Mouse (Mus musculus) spleen, adult 18-20 months (tissue): Measurements from ENCODE around the gene Nat9.

ENCODE experiments used
- DNase-seq, 2 experiments: peaks; one replicate each; pipeline ENCODE4 v3.0.0; 2022; ENCODE audit warnings: mixed read lengths in 2 of 2

The Nat9 gene

GRCm38 (mm10) chr11:115212116-115212515 lies 24.5 kb upstream of the Nat9 start:
- DNase-seq = no peak

DNA sequence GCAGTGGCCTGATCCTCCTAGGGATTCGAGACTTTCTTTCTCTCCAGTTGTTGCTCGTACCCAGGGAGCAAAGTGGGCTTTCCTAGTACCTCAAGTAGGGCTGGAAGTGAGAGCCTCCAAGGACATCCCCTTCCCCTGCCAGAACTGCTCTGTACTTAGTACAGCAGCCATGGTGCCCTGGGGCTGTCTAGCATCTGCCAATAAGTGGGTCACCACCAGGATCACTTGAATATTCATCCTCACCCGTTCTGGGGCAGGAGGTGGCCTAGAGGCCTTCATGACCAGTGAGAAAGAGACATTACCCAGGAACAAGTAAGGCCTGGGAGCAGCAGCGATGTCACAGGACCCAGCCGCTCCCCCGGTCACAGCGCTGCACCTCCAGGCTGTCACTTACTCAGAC lies 22.3 kb upstream of the Nat9 start:
- DNase-seq = no peak

DNA sequence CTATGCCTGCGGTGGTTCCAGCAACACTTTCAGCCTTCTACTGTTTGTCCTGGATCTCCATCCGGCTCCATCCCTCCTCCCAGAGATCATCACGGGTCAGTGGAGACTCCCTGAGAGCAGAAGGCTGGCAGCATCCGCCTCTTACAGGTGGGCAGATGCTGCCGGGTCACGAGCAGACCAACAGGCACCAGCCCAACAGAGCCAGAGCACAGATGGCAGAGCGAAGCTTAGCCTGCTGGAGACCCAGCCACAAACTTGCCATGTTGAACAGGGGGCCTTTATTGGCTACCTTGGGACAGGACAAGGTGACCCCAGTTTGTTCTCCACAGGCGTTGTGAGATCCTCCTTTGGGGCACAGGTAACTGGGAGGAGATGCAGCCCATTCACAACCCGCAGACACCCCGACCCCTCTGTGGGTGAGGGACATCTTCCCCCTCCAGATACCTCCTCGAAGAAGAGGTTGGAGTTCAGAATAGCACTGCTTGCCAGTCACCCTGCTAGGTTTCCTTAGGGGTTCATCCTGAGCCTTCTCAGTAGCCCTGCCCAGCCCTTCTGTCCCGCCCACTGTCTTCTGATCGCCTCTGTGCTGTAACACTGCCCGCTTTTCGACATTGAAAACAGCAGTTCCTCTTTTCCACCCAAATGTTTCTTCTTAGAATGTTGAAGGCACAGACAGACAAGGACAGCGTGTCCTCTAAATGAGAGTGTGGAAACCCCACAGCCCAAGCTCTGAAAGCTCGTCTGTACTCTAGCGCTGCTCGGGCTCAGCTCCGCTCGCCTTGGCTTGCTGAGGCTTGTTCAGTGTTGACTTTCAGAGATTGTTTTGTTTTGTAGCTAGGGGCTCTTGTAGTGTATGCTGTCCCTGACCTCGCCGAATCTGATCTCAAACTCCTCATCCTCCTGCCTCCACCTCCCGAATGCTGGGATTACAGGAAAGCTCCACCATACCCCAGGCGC lies 21.4 kb upstream of the Nat9 start:
- no peak for DNase-seq

DNA sequence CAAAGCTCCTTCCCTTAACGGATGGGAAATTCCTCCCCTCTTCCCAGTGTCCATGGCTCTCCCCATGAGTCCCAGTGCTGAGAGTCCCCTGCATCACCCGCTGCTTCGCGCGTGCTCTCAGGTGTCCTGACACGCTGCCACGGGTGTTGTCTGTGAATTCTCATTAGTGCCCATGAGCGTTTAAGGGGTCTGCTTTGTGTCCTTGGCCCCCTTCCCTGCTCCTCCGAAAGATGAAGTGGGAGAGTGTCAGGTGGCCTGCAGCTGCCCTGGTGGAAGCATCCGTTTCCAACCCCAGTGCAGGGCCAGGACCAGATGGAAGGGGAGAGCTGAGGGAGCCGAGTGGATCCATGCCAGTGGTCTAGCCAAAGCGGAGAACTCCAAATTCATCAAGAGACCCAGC lies 20.5 kb upstream of the Nat9 start:
- no peak for DNase-seq

- DNase-seq = no peak
These were observed 15.1 kb upstream of the Nat9 start for GRCm38 (mm10) chr11:115202756-115203155.

DNA sequence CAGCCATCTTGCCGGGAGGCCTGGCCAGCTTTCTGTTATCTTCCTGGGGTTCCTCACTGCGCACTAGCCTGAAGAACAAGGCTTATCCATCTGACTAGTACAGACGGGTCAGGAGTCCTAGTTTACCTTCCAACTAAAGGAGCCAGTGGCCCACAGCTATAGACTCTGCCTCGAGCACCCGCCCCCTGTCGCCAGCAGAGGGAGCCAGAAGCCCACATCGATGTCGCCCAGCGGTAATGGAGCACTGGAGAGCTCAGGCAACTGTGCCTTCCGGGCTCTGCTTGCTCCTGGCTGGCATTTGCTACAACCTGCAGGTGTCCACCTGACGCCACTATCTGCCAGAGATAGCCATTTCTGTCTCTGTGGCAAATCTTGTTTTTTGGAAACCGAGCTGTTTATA lies 14.7 kb upstream of the Nat9 start:
- DNase-seq = peak; percentile 52 to 74

- no peak for DNase-seq
These were observed 12.9 kb upstream of the Nat9 start for GRCm38 (mm10) chr11:115200520-115200919.

DNA sequence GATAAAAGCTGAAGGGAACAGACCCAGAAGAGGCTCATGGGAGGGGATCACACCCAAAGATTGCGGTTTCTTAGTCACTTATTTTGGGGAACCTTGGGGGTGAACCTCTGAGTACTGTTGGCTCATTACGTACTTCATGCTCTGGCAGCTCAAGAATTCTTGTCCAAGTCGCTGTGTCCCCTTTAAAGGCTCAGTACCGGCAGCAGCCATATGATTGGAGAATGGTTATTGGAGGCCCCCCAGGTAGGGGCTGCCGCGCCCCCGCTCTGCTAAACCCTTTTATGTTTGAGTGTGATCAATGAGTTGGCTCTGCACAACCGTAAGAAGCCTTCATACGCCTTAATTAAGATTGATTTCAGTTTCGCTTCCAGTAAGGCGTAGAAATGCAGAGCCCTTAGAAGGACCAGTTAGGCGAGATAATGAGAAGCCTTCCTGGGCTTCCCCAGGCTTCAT lies 11.3 kb upstream of the Nat9 start:
- DNase-seq = no peak

- no peak for DNase-seq
These were observed 9.9 kb upstream of the Nat9 start for GRCm38 (mm10) chr11:115197558-115197957.

- no peak for DNase-seq
These were observed 8.3 kb upstream of the Nat9 start for GRCm38 (mm10) chr11:115195933-115196332.

GRCm38 (mm10) chr11:115194693-115195092 lies 7.0 kb upstream of the Nat9 start:
- no peak for DNase-seq

DNA sequence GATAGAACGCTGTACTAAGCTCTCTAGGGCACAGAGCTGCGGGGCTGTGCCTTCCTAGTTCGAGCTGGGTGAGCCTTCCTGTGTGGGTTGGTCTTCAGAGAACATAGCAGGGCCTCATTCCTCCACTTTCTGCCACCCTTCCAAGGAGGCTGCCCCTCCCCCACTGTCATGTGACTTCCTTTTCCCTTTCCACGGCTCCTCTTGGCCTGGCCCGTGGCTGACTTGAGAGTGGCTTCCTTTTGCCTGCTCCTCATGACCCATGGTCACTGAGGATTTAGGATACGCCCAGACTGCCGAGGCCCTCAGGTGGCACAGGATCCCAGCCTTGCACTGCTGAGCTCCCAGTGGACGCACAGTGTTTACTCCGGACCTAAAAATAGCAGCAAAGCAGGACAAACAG lies 4.5 kb upstream of the Nat9 start:
- no peak for DNase-seq

- no peak for DNase-seq
These were observed 1.6 kb upstream of the Nat9 start for GRCm38 (mm10) chr11:115189304-115189703.

DNA sequence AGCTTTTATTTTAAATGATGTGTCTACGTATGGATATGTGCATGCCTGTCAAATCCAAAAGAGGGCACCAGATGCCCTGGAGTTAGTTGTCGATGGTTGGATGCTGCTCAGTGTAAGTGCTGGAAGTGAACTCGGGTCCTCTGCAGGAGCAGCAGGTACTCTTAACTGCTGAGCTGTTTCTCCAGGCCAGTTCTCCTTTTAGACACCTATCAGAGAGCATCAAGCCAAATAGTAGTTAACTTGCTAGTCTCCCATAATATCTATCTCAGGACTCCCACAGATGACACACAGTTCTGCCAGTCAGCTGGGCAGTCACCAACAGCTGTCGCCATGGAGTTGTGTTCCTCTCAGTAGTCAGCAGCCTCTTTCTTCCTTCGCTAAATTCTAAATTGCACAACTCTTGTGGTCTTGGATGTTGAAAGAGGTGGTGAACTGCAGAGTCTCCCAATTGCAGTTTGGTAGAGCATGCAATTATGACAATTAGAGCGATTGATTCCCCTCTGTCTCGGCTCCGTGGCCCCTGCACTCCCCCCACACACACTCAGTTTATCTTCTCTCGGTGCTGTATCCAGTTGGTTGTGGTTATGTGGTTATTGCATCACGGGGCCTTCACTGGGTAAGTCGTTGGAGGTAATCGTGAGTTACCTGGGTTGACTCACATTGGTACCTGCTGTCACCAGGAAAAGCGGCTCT lies 1.0 kb upstream of the Nat9 start:
- DNase-seq = no peak

GRCm38 (mm10) chr11:115187224-115187639 lies 427 bp downstream of the Nat9 start, which contains the start of gene Tmem104:
TSS of gene Tmem104 (plus strand) at chr11:115187487.
- DNase-seq = peak; percentile 99

GRCm38 (mm10) chr11:115184973-115185372 lies 2.7 kb downstream of the Nat9 start:
- no peak for DNase-seq

DNA sequence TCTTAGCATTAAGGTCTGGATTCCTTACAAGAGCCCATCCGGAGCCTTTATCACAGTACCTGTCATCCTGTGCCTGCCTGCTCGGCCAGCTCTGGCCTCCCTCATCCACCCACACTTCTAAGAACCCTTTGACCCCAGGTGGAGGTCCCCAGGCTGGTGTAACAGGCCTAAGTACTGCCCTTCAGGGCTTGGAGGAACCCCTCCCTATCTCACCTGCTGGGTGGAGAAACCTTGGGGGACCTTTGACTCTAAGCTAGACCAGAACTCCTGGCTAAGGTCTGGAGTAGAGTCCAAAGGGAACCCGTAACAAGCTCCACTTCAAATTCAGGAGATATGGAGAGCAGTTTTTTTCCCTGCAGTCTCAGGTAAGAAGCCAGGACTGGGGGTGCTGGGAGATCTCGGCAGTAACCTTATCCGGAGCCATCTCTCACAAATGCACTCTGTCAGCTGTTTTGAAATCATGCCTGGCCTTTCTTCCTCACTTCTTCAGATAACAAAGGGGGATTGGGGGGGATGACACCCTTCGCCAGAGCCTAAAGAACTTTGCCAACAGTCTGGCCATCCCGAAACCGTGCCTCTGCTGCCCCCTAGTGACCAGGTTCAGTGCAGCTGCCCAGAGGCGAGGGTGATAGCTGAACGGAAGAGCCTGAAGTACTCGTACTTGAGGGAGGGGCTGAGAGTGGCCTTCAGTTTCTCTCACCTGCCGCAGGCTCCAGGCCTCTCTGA lies 5.6 kb downstream of the Nat9 start:
- peak; percentile 72 to 90 for DNase-seq

DNA sequence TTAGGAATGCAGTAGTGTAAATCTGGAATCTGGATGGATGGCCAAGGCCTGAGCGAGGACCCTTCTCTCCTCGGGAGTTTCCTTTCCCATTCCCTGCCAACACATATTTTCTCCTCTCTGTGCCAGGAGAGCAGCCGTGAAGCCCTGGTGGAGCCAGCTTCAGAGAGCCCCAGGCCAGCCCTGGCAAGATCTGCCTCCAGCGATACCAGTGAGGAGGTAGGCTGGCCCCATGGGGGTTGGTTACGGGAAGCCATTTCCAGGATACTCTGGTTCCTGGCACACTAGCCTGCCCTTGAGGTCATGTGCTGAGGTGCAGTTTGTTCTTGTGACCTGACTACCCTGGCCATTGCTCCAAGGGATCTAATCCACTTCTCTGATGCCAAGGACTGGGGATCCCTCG lies 7.8 kb downstream of the Nat9 start:
- DNase-seq = no peak

- no peak for DNase-seq
These were observed 8.5 kb downstream of the Nat9 start for GRCm38 (mm10) chr11:115179191-115179590.

- no peak for DNase-seq
These were observed 8.9 kb downstream of the Nat9 start for GRCm38 (mm10) chr11:115178766-115179165.

GRCm38 (mm10) chr11:115177559-115178195 lies 10.0 kb downstream of the Nat9 start:
- DNase-seq = no peak

GRCm38 (mm10) chr11:115176399-115177190 lies 11.1 kb downstream of the Nat9 start:
- no peak for DNase-seq
